Mouse (Mus musculus) lung, embryonic 15.5 days (tissue): Measurements from ENCODE around the gene Serp1. TPM values are rescaled to one million over a fixed set of nuclear protein-coding genes. Genes with fewer than 3 reads are reported as not detected.

Experiments used
- ATAC-seq: fragments of 200-750 bp; cut with Nextera tagmentation; 2 replicates; pipeline ENCODE4 v1.8.0; 2017; ENCODE audit warnings: moderate number of reproducible peaks, borderline replicate concordance; ENCODE audit not compliant: low FRiP score, low TSS enrichment; ENCODE audit errors: extremely low read depth
- H3K27ac ChIP-seq: fragments of 300-500 bp; sonication (generic); 2 replicates; pipeline ENCODE4 v1.5.1; 2015; ENCODE audit warnings: moderate library complexity, mild to moderate bottlenecking, inconsistent platforms
- H3K27me3 ChIP-seq: fragments of 300-500 bp; sonication (generic); 2 replicates; pipeline ENCODE4 v1.6.1; 2015; ENCODE audit warnings: inconsistent platforms
- H3K36me3 ChIP-seq: fragments of 300-500 bp; sonication (generic); 2 replicates; pipeline ENCODE4 v1.6.1; 2015; ENCODE audit warnings: inconsistent platforms
- H3K4me1 ChIP-seq: fragments of 300-500 bp; sonication (generic); 2 replicates; pipeline ENCODE4 v1.6.1; 2015; ENCODE audit warnings: inconsistent platforms
- H3K4me2 ChIP-seq: fragments of 300-500 bp; sonication (generic); 2 replicates; pipeline ENCODE4 v1.6.1; 2015; ENCODE audit warnings: inconsistent platforms, mild to moderate bottlenecking, moderate library complexity
- H3K4me3 ChIP-seq: fragments of 300-500 bp; sonication (generic); 2 replicates; pipeline ENCODE4 v1.5.1; 2015; ENCODE audit warnings: mild to moderate bottlenecking, inconsistent platforms
- H3K9ac ChIP-seq: fragments of 300-500 bp; sonication (generic); 2 replicates; pipeline ENCODE4 v1.6.1; 2015; ENCODE audit warnings: inconsistent platforms
- H3K9me3 ChIP-seq: fragments of 300-500 bp; sonication (generic); 2 replicates; pipeline ENCODE4 v1.6.1; 2016; ENCODE audit warnings: inconsistent platforms
- WGBS: fragments of 180-500 bp; shearing (Covaris S2); methylation state at CpG from one replicate; pipeline ENCODE4 v1.1.7; 2015; 5-methylcytosine and 5-hydroxymethylcytosine counted together
- polyA plus RNA-seq: library from polyadenylated mRNA; unstranded; fragments of >200 nt; fragmentation: Nextera tagmentation; extraction: Ambion mirVana; gene quantifications from 2 replicates; pipeline ENCODE4 v1.2.1, GENCODE M21; 2015

Serp1 gene
- polyA plus RNA-seq, 1 experiment from 2014 or later: 145 TPM

GRCm38 (mm10) chr3:58520286-58520685 lies 5.4 kb downstream of the Serp1 start:
- ATAC-seq: no peak
- H3K4me3 ChIP-seq: no peak overlapping the region

GRCm38 (mm10) chr3:58519536-58519935 lies 6.2 kb downstream of the Serp1 start:
- no peaks in the 10 kb centered on the region for H3K27me3 ChIP-seq
- peaks cover 9% of the 10 kb centered on the region for H3K4me1 ChIP-seq
- H3K4me2 ChIP-seq: no peak overlapping the region
- peaks cover 26% of the 10 kb centered on the region for H3K36me3 ChIP-seq
- H3K9ac ChIP-seq: no peak overlapping the region
- no peak for ATAC-seq
- no peak overlapping the region for H3K27ac ChIP-seq
- 42% methylated on average over 3 of the region's 3 CpGs for WGBS
- H3K9me3 ChIP-seq: no peaks in the 10 kb centered on the region
- no peak overlapping the region for H3K4me3 ChIP-seq

More at GRCm38 (mm10) chr3:58520286-58520685, 5.4 kb downstream of the Serp1 start:
- no peak overlapping the region for H3K9ac ChIP-seq
- H3K9me3 ChIP-seq: no peaks in the 10 kb centered on the region
- 82% methylated on average over 6 of the region's 6 CpGs for whole genome bisulfite sequencing
- peaks cover 26% of the 10 kb centered on the region for H3K36me3 ChIP-seq
- no peaks in the 10 kb centered on the region for H3K27me3 ChIP-seq
- H3K4me2 ChIP-seq: no peak overlapping the region
- peaks cover 11% of the 10 kb centered on the region for H3K4me1 ChIP-seq
- no peak overlapping the region for H3K27ac ChIP-seq

DNA sequence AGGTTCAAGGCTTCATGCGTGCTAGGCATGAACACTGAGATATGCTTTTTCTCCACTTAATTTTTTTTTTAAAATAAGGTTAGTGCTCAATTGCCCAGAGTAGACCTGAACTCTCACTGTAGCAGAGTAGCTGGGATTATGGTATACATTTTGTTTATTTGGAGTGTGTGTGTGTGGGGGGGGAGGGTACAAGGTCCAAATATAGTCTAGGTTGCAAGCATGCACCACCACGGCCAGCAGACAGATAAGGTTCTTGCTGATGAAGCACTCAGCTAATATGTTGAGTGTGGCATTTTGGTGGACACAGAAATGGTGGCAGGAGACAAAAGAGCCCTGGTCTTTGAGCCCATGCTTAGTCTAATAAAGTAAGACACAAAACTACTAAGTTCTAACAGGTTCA lies 6.7 kb downstream of the Serp1 start:
- 78% methylated on average over 2 of the region's 2 CpGs for WGBS
- H3K36me3 ChIP-seq: peaks cover 26% of the 10 kb centered on the region
- no peak for ATAC-seq
- H3K4me2 ChIP-seq: no peak overlapping the region
- H3K4me3 ChIP-seq: no peak overlapping the region
- no peak overlapping the region for H3K9ac ChIP-seq
- peaks cover 4% of the 10 kb centered on the region; the same call in 1 of the 2 replicates for H3K4me1 ChIP-seq
- H3K9me3 ChIP-seq: no peaks in the 10 kb centered on the region
- no peak overlapping the region for H3K27ac ChIP-seq
- H3K27me3 ChIP-seq: no peaks in the 10 kb centered on the region

DNA sequence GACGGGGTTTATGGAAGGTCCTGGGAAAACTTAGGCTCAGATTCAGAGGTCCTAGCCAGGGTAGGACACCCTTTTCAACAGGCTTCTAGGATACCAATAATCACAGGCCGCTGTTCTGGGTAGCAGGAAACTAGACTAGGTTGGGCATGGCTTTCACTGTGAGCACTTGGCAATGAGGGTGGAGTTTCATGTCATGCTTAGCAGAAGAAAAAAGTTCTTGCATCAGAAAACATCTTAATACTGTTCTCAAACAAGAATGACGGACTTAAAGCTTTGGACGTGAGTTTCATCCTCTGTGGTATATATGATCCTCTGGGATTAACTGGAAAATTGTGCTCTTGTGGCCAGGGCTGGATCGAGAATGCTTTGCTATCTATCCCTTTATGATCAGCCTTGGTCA lies 7.9 kb downstream of the Serp1 start:
- Histone ChIP-seq H3K4me2 (no peak overlapping the region), H3K9ac (no peak overlapping the region), H3K4me3 (no peak overlapping the region), H3K36me3 (peaks cover 22% of the 10 kb centered on the region), H3K4me1 (no peaks in the 10 kb centered on the region), H3K27ac (no peak overlapping the region), H3K9me3 (no peaks in the 10 kb centered on the region), H3K27me3 (no peaks in the 10 kb centered on the region)
- no peak for ATAC-seq
- WGBS: 74% methylated on average over 5 of the region's 5 CpGs

DNA sequence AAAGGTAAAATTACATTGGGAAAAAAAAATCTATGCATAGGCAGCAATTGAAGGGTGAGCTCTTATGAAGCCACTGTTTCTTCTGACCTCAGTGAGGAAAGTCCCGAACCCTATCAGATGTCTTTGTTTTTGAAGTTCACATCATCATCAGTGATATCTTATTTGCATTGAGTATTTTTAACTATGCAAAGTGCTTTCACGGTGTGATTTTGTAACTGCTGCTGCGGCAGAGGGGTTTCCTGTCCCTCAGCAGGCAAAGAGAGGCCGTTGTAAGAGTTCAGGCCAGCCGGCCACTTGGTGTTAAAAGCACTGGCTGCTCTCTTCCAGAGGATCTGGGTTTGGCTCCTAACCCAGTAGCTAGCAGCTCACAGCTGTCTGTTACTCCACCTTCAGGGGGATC lies 8.4 kb downstream of the Serp1 start:
- H3K9ac ChIP-seq: no peak overlapping the region
- H3K9me3 ChIP-seq: no peaks in the 10 kb centered on the region
- no peak for ATAC-seq
- WGBS: 54% methylated on average over 5 of the region's 5 CpGs
- peaks cover 16% of the 10 kb centered on the region for H3K36me3 ChIP-seq
- no peaks in the 10 kb centered on the region for H3K27me3 ChIP-seq
- H3K4me2 ChIP-seq: no peak overlapping the region
- H3K27ac ChIP-seq: no peak overlapping the region
- H3K4me1 ChIP-seq: no peaks in the 10 kb centered on the region
- no peak overlapping the region for H3K4me3 ChIP-seq

GRCm38 (mm10) chr3:58516602-58516976 lies 9.1 kb downstream of the Serp1 start:
- Histone ChIP-seq H3K27ac (no peak overlapping the region), H3K36me3 (peaks cover 14% of the 10 kb centered on the region), H3K4me2 (no peak overlapping the region), H3K9ac (no peak overlapping the region), H3K27me3 (no peaks in the 10 kb centered on the region), H3K4me3 (no peak overlapping the region), H3K4me1 (no peaks in the 10 kb centered on the region), H3K9me3 (no peaks in the 10 kb centered on the region)
- whole genome bisulfite sequencing: 31% methylated on average over 7 of the region's 7 CpGs
- no peak for ATAC-seq

GRCm38 (mm10) chr3:58515947-58516601 lies 9.6 kb downstream of the Serp1 start:
- no peak overlapping the region for H3K27ac ChIP-seq
- peaks cover 9% of the 10 kb centered on the region; the same call in 1 of the 2 replicates for H3K36me3 ChIP-seq
- no peak overlapping the region for H3K9ac ChIP-seq
- no peaks in the 10 kb centered on the region for H3K4me1 ChIP-seq
- no peaks in the 10 kb centered on the region for H3K27me3 ChIP-seq
- ATAC-seq: no peak
- WGBS: 49% methylated on average over 1 of the region's 1 CpGs
- H3K4me2 ChIP-seq: no peak overlapping the region
- no peak overlapping the region for H3K4me3 ChIP-seq
- no peaks in the 10 kb centered on the region for H3K9me3 ChIP-seq

GRCm38 (mm10) chr3:58513483-58513882 lies 12.2 kb downstream of the Serp1 start:
- Histone ChIP-seq H3K9me3 (no peaks in the 10 kb centered on the region), H3K36me3 (no peaks in the 10 kb centered on the region), H3K4me1 (no peaks in the 10 kb centered on the region), H3K4me3 (no peak overlapping the region), H3K9ac (no peak overlapping the region), H3K4me2 (no peak overlapping the region), H3K27me3 (no peaks in the 10 kb centered on the region), H3K27ac (no peak overlapping the region)
- 71% methylated on average over 4 of the region's 4 CpGs for WGBS
- ATAC-seq: no peak

DNA sequence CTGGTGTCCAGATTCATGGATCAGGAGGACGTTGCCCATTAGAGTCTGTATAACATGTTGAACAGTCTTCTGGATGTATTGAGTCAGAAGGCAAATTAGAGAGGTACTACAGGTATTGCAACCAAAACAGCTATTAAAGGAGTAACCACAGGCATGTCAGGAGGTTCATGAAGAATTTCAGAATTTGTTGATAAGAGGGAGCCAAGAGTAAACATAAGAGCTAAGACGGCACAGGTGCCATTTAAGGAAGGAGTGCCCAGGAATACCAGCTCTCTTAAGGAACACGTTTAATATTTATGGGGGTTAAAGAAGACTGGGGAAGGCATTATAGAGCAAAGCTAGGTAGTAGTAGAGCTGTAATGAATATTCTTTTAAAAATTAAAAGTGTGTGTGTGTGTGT lies 13.0 kb downstream of the Serp1 start:
- Histone ChIP-seq H3K4me2 (no peak overlapping the region), H3K27ac (no peak overlapping the region), H3K36me3 (no peaks in the 10 kb centered on the region), H3K27me3 (no peaks in the 10 kb centered on the region), H3K9ac (no peak overlapping the region), H3K4me1 (no peaks in the 10 kb centered on the region), H3K9me3 (no peaks in the 10 kb centered on the region), H3K4me3 (no peak overlapping the region)
- WGBS: 53% methylated on average over 3 of the region's 3 CpGs
- no peak for ATAC-seq

GRCm38 (mm10) chr3:58511581-58511980 lies 14.1 kb downstream of the Serp1 start:
- H3K9me3 ChIP-seq: no peaks in the 10 kb centered on the region
- ATAC-seq: no peak
- H3K27me3 ChIP-seq: no peaks in the 10 kb centered on the region
- no peak overlapping the region for H3K27ac ChIP-seq
- no peaks in the 10 kb centered on the region for H3K4me1 ChIP-seq
- no peak overlapping the region for H3K4me2 ChIP-seq
- no peaks in the 10 kb centered on the region for H3K36me3 ChIP-seq
- no peak overlapping the region for H3K9ac ChIP-seq
- no peak overlapping the region for H3K4me3 ChIP-seq

DNA sequence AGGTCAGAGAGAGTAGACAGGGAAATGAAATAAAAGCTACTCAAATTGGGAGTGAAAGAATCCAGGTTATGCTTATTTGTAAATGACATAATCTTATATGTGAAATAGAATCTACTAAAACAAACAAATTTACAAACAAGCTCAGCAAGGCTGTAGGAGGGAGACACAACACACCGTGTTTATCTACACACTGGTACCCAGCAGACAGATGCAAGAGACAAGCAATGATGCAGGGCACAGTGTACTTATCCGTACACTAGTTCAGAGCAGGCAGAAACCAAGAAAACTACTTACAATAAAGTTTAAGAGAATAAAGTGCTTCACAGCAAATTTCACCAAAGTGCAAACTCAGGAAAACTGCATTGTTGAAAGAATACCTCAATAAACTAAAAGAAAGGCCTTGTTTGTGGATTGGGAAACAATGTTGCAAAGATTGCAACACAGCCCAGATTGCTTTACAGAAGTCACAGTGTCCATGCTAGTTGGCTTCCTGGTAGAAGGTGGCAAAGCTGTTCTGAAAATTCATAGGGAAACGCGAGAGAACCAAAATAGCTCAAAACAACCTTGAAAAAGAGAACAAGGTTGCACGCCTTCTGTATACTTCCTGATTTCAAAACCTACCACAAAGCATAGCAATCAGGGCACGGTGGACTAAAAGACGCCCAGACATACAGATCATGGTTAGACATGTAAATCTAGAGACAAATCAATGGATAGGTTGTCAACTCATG lies 17.5 kb downstream of the Serp1 start:
- Histone ChIP-seq H3K9ac (no peak overlapping the region), H3K4me3 (no peak overlapping the region), H3K27ac (no peak overlapping the region), H3K4me2 (no peak overlapping the region), H3K9me3 (no peaks in the 10 kb centered on the region), H3K4me1 (no peaks in the 10 kb centered on the region), H3K27me3 (no peaks in the 10 kb centered on the region), H3K36me3 (no peaks in the 10 kb centered on the region)
- 81% methylated on average over 7 of the region's 7 CpGs for WGBS
- ATAC-seq: no peak

GRCm38 (mm10) chr3:58504676-58505075 lies 21.0 kb downstream of the Serp1 start:
- no peak overlapping the region for H3K4me2 ChIP-seq
- no peak for ATAC-seq
- no peaks in the 10 kb centered on the region for H3K9me3 ChIP-seq
- no peak overlapping the region for H3K4me3 ChIP-seq
- no peak overlapping the region for H3K27ac ChIP-seq
- H3K27me3 ChIP-seq: no peaks in the 10 kb centered on the region
- H3K4me1 ChIP-seq: no peaks in the 10 kb centered on the region
- H3K9ac ChIP-seq: no peak overlapping the region
- H3K36me3 ChIP-seq: no peaks in the 10 kb centered on the region
